In the genomic region with DNA sequence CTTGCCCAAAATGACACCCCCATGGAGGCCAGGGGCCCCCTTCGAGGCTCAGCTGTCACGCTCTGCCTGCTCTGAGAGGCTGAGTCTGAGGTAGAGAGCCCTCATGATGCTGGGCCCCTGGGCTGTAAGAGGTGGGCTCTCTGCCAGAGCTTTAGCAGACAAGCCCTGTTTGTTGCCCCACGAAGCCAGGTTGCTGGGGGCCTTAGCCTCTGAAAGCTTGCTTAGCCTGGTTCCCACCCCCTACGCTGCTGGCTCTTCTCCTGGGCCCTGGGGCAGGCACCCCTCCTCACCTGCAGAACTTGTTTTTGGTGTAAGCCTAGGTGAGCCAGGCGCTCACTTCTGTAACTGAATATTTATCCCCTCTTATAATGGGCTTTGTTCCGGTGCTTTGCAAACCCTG, we compare ENCODE assay signal across 11 mouse cellular contexts. TPM values are rescaled to one million over a fixed set of nuclear protein-coding genes. Genes with fewer than 3 reads are reported as not detected.
DNase-seq lines count a peak whose midpoint lies in the region; ATAC-seq and TF ChIP-seq lines count a peak whose summit lies in the region.
"Had no signal": no experiment of that assay in that cellular context is flagged by ENCODE, and none has a peak within 500 bp of the region (broad histone marks: within the 10 kb centered on the region; RNA-seq: fewer than 3 reads in every experiment).

No protein-coding gene starts in this region.

- H3K27ac ChIP-seq in gastrocnemius, adult 2 months: peak overlapping the region; percentile 90
- H3K27ac ChIP-seq in lung, embryonic 14.5 days (ENCODE audit: low read depth): peak overlapping the region; percentile 91
- H3K27ac ChIP-seq in embryonic facial prominence, embryonic 15.5 days (replicated peaks): peak overlapping the region; percentile 63
- H3K27ac ChIP-seq in midbrain, embryonic 14.5 days (replicated peaks; ENCODE audit: low read depth, low read length): peak overlapping the region; percentile 41
- no peak overlapping the region for H3K27ac ChIP-seq in left cerebral cortex, adult 2 months

- peak overlapping the region; percentile 18; the same call in 1 of the 2 replicates for H3K4me2 ChIP-seq in lung, embryonic 14.5 days
- H3K4me2 ChIP-seq in embryonic facial prominence, embryonic 15.5 days (replicated peaks): peak overlapping the region; percentile 1; the same call in 1 of the 2 replicates
- H3K4me2 ChIP-seq in midbrain, embryonic 14.5 days (ENCODE audit: low read length): no peak overlapping the region

- H3K9me3 ChIP-seq in lung, embryonic 14.5 days (ENCODE audit: low read depth, low read length): no peaks in the 10 kb centered on the region
- no peaks in the 10 kb centered on the region for H3K9me3 ChIP-seq in embryonic facial prominence, embryonic 15.5 days (replicated peaks)
- no peaks in the 10 kb centered on the region for H3K9me3 ChIP-seq in midbrain, embryonic 14.5 days (ENCODE audit: control insufficient read depth, low read length)

- peaks cover 32% of the 10 kb centered on the region for H3K4me1 ChIP-seq in lung, embryonic 14.5 days (ENCODE audit: insufficient read depth)
- peaks cover 36% of the 10 kb centered on the region for H3K4me1 ChIP-seq in lung, adult 2 months (ENCODE audit: control insufficient read depth, insufficient read depth, low read length)
- H3K4me1 ChIP-seq in embryonic facial prominence, embryonic 15.5 days: peaks cover 76% of the 10 kb centered on the region
- H3K4me1 ChIP-seq in midbrain, embryonic 14.5 days (ENCODE audit: control insufficient read depth, insufficient read depth, low read length): peaks cover 50% of the 10 kb centered on the region

- 50% methylated on average over 6 of the region's 6 CpGs for WGBS in lung, embryonic 14.5 days
- 49% methylated on average over 6 of the region's 6 CpGs for WGBS in lung, adult 2 months
- 36% methylated on average over 6 of the region's 6 CpGs for WGBS in embryonic facial prominence, embryonic 15.5 days
- 20% methylated on average over 6 of the region's 6 CpGs for WGBS in midbrain, embryonic 14.5 days

- TF ChIP-seq CTCF in gastrocnemius, adult 2 months (IDR thresholded peaks at IDR 0.05): no peak
- no peak for TF ChIP-seq CTCF in lung, embryonic 14.5 days (IDR thresholded peaks at IDR 0.05; ENCODE audit: low read depth)
- no peak for TF ChIP-seq CTCF in lung, adult 2 months (IDR thresholded peaks at IDR 0.05; ENCODE audit: insufficient read depth, low read length)
- TF ChIP-seq CTCF in left cerebral cortex, adult 2 months (IDR thresholded peaks at IDR 0.05): no peak

- peak; percentile 19; the same call in 1 of the 2 replicates for ATAC-seq in lung, embryonic 14.5 days (ENCODE audit: insufficient read depth)
- peak; percentile 46 for ATAC-seq in embryonic facial prominence, embryonic 15.5 days (ENCODE audit: insufficient number of reproducible peaks, low FRiP score, low TSS enrichment, low read depth)
- no peak for ATAC-seq in midbrain, embryonic 14.5 days (ENCODE audit: low FRiP score, low TSS enrichment)
- ATAC-seq: inflammation-experienced regulatory T-cells, adult 6 months; liver, postnatal 0 days had no signal

- no peak for TF ChIP-seq POLR2A in lung, adult 2 months (IDR thresholded peaks at IDR 0.05; ENCODE audit: borderline replicate concordance, extremely low read depth, low read depth, low read length)

- H3K4me3 ChIP-seq in gastrocnemius, adult 2 months: no peak overlapping the region
- H3K4me3 ChIP-seq in lung, embryonic 14.5 days (ENCODE audit: low read depth, low read length): no peak overlapping the region
- no peak overlapping the region for H3K4me3 ChIP-seq in lung, adult 2 months (replicated peaks; ENCODE audit: extremely low read depth, low read depth, low read length)
- no peak overlapping the region for H3K4me3 ChIP-seq in embryonic facial prominence, embryonic 15.5 days (replicated peaks)
- no peak overlapping the region for H3K4me3 ChIP-seq in midbrain, embryonic 14.5 days (replicated peaks; ENCODE audit: low read depth, low read length)
- H3K4me3 ChIP-seq in left cerebral cortex, adult 2 months: no peak overlapping the region
- H3K4me3 ChIP-seq: myocyte had no signal

- no peak overlapping the region for H3K9ac ChIP-seq in lung, embryonic 14.5 days
- H3K9ac ChIP-seq in embryonic facial prominence, embryonic 15.5 days: no peak overlapping the region
- no peak overlapping the region for H3K9ac ChIP-seq in midbrain, embryonic 14.5 days (replicated peaks; ENCODE audit: low read length)

- intact Hi-C loops in gastrocnemius, adult 2 months (cut with DNase I): no loop called here
- intact Hi-C loops in left cerebral cortex, adult 2 months (cut with DNase I): no loop called here

- H3K36me3 ChIP-seq in lung, embryonic 14.5 days (ENCODE audit: insufficient read depth): no peaks in the 10 kb centered on the region
- H3K36me3 ChIP-seq in embryonic facial prominence, embryonic 15.5 days: peaks cover 2% of the 10 kb centered on the region; the same call in 1 of the 2 replicates
- no peaks in the 10 kb centered on the region for H3K36me3 ChIP-seq in midbrain, embryonic 14.5 days (ENCODE audit: control insufficient read depth, insufficient read depth, low read length)

- no peak for DNase-seq in gastrocnemius, adult 2 months
- no peak for DNase-seq in gastrocnemius, adult 18-20 months (ENCODE audit: low spot score)
- DNase-seq in lung, embryonic 14.5 days: peak; percentile 58
- no peak for DNase-seq in lung, adult 2 months
- DNase-seq in midbrain, embryonic 14.5 days: peak; percentile 66
- no peak for DNase-seq in left cerebral cortex, adult 2 months (ENCODE audit: extremely low spot score in 1 of 2, low spot score in 2 of 2)
- no peak for DNase-seq in yolk sac, embryonic 10.5 days (ENCODE audit: low spot score)
- DNase-seq: liver, postnatal 0 days had no signal

- H3K27me3 ChIP-seq in lung, embryonic 14.5 days (ENCODE audit: insufficient read depth, low read length): peaks cover 12% of the 10 kb centered on the region
- no peaks in the 10 kb centered on the region for H3K27me3 ChIP-seq in embryonic facial prominence, embryonic 15.5 days
- H3K27me3 ChIP-seq in midbrain, embryonic 14.5 days (ENCODE audit: control insufficient read depth, insufficient read depth, low read length): peaks cover 8% of the 10 kb centered on the region; the same call in 1 of the 2 replicates

RNA-seq across cellular contexts. Expression of a gene that starts 55.6 kb away (rescaled TPM):
- 100 to 1,000 TPM in 1 of 2 experiments, 10 to 100 TPM in 1; 61.6 to 103 TPM for total RNA-seq in gastrocnemius, adult 2 months (2021)
- total RNA-seq in gastrocnemius, adult 18-20 months (2021): 10 to 100 TPM; 65.0 to 78.0 TPM
- polyA plus RNA-seq in lung, embryonic 14.5 days (2014; fragmentation: Nextera tagmentation; extraction: Ambion mirVana): 59.3 and 71.2 TPM in 2 replicates
- polyA plus RNA-seq in lung, adult 2 months (2012; rRNA removed): 111 and 113 TPM in 2 replicates
- 65.5 and 74.6 TPM in 2 replicates for polyA plus RNA-seq in embryonic facial prominence, embryonic 15.5 days (2015; fragmentation: Nextera tagmentation; extraction: Ambion mirVana)
- polyA plus RNA-seq in midbrain, embryonic 14.5 days (2014; fragmentation: Nextera tagmentation; extraction: Ambion mirVana): 11.9 and 18.4 TPM in 2 replicates
- total RNA-seq in left cerebral cortex, adult 2 months (2021): 10 to 100 TPM; 83.7 to 98.1 TPM

Comparison
In these comparisons a context has a peak if more than half of its experiments do, and no peak if none do; other contexts are left out.
1. DNase-seq: peak in lung, embryonic 14.5 days (single experiment) and midbrain, embryonic 14.5 days (single experiment); none in gastrocnemius, adult 2 months (single experiment), gastrocnemius, adult 18-20 months (single experiment), lung, adult 2 months (single experiment), left cerebral cortex, adult 2 months (0 of 2) and yolk sac, embryonic 10.5 days (single experiment).